Mouse (Mus musculus) left cerebral cortex, postnatal 14 days (tissue): ENCODE results near the gene Gm28171. TPM values are rescaled to one million over a fixed set of nuclear protein-coding genes. Genes with fewer than 3 reads are reported as not detected.
"Not testable (repeated sequence)": the region's sequence is repeated elsewhere in the genome, so short reads cannot be mapped to it uniquely, and the experiment has no call there.

Experiments
- DNase-seq, 2 experiments: peaks; one replicate each; pipeline ENCODE4 v3.0.0; 2021 to 2022; ENCODE audit warnings: low spot score in 2 of 2, mixed read lengths in 1 of 2
- intact Hi-C: fragments of 180-260 bp; cut with DNase I; formaldehyde crosslinking; loops from one replicate; pipeline ENCODE4 v1.15.1; 2025
- long read RNA-seq, 2 experiments: library from polyadenylated mRNA; stranded (forward); transcript quantifications; one replicate each; pipeline ENCODE4 v2.0.0; 2021
- total RNA-seq, 2 experiments: library from RNA; stranded (reverse); gene quantifications; 2 replicates each; pipeline ENCODE4 v1.2.3; 2021

Gene Gm28171
- not detected for total RNA-seq
- long read RNA-seq, experiment 1 = 0 reads
- long read RNA-seq, experiment 2 = 0 reads

DNA sequence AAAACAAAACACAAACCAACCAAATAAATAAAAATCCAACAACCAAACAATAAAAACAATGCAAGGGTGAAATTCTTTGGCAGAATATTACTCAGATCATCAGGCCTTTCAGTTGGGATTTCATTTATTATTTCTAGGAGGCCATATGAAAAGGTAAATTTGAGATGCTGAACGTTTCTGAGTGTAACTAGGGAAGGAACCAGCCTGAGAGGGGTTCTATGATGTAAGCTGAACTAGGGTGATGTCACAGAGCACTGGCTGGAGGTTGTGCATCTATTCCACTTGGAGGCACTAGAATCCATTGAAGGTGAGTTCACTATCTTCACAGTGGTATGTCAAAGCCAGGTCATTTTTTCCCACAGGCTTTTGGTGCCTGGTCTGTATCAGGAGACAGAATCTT lies at the start of gene Gm28171:
Gene Gm28171 (plus strand): TSS at position 301 of the 400 bp plus-strand sequence.
- DNase-seq, intact Hi-C loops: not testable (repeated sequence)

Other genes starting within 250 kb of the Gm28171 start
- not detected for gene Gm21854, start 136.4 kb upstream of the Gm28171 start, total RNA-seq
- not detected for gene Gm20914, start 67.4 kb upstream of the Gm28171 start, total RNA-seq
- not detected for gene Gm21778, start 149.1 kb downstream of the Gm28171 start, total RNA-seq